Mouse (Mus musculus) frontal cortex, postnatal 10 days (tissue): Measurements from ENCODE around the gene Ppp2r5d.

Experiments
- DNase-seq, 2 experiments: peaks; one replicate each; pipeline ENCODE4 v3.0.0; 2022; ENCODE audit warnings: low spot score in 2 of 2, mixed read lengths in 1 of 2

Ppp2r5d gene

DNA sequence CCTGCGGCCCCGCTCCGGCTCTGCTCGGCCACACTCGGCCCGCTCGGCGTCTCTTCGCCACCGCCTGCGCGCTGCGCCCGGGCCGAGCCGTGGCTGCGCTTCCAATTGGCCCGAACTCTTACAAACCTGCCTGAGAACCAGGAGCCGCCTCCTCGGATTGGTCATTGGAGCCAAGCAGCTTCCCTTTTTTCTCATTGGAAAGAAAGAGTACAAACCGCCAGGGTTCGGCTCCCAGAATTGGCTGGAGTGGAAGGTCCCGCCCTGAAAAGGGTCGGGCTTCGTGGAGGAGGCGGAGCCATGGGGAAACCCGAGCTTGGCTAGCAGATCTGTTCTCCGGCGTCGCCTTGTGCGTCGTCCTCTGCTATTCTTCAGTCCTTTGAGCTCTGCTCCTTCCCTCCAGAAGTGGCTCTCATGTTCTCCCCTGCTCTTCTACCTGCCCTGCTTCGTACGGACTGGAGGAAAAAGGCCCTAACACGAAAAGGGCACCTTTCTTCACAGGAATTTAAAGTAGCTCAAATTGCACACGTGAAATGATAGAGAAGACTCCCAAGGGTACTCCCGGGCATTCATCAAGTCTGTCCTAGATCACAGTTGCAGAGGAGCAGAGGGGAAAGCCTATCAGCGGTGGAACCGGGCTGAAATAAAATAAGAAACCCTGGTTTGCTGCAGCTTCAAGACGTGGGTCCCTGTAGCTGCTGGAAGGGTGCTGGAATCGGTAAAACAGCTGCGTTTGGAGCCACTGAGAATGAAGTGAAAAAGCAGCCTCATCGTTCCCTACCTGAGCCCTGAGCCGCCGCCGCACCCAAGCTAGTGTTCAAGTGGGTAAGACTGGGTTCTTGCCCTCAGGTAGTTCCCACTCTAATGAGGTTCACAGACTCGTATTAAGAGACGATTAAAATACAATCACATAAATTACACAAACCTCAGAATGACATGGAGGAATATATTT lies at the start of gene Ppp2r5d:
Gene Ppp2r5d (minus strand): TSS at position 225 of the 949 bp plus-strand sequence.
- peak; percentile 96 for DNase-seq

DNA sequence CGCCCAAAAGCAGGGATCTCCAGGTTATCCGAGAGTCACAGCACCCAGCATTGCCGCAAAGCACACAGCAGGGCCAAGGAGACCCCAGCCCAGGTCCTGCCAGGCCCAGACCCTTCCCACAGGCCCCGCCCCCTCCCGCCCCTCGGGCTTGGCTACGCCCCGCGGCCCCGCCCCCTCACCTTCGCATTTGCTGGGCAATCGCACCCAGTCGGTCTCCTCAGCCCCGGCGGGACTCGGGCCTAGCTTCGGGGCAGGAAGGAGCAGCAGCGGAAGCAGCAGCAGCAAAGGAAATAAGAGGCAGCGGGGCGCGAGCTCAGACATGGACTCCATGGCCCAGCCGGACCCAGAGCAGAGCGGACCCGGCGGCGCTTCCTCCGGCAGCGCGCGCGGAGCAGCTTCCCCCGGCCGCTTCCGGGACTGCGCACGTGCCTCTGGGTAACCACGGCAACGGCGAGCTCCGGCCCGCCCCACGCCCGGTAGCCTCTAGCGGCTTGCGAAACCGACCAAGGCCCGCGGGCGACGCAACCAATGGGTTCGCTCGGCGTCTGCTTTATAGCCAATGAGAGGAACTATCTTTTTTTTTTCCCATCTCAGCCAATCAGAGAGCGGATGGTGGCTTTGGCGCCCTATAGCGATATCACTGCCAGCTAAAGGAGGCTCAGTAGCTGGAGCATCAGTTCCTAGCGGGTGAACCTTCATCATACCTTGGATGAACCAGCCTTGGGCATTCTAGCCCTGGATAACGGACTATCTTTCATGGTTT lies 47.1 kb upstream of the Ppp2r5d start, which contains the start of gene Cnpy3:
Gene Cnpy3 (minus strand): TSS at position 421 of the 763 bp plus-strand sequence.
- peak; percentile 98 to 99 for DNase-seq

DNA sequence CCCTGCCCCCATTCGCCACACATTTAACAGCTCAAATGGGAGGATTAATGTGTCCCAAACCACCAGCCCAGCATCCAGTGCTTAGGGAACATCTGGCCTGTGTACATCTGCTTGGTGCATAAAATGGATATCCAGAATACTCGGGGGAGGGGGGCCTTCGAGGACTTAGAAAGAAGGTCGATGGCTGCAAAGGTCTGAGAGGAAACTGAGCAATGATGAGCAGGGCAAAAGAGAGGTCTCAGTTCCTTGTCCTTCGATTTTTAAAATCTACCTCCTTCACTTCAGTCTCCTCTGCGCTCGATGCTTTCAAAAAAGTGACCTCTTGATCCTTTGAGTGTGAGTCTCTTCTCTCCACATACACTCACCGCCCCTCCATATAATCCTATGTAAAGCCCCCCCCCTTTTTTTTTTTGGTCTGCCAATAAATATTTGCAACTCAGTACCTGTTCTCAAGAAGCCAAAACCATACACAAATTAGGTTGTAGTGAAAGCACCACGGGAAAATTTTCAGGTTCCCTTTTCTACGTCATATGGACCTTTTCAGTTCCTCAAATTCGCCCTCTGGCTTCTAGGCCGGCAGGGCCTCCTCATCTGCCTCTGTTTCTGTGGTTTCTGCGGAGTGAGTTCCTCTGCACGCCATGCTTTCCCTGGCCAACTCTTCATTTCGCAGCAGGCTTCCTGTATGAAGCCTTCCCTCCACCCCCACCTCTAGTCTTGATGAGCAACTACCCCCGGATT lies 46.3 kb upstream of the Ppp2r5d start:
- DNase-seq = peak in 1 of 2 experiments; percentile 61

DNA sequence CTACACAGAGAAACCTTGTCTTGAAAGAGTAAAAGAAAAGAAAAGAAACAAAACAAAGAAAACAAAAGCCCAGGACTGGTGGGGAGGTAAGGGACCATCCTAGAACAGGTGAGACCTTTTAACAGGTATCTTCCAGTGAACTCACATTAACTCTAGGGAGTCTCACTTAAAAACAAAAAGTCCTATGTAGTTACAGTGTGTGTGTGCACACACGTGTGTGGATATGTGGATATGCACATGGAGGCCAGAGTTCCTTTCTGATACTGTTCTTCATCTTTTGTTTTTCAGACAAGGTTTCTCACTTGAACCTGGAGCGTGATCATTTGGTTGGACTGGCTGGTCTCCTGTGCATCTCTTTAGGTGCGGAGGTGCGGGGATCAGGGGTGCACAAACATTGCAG lies 45.7 kb upstream of the Ppp2r5d start:
- DNase-seq = no peak

- no peak for DNase-seq
Observed at GRCm38 (mm10) chr17:46749282-46749681, 44.4 kb upstream of the Ppp2r5d start.

- no peak for DNase-seq
Observed at GRCm38 (mm10) chr17:46747806-46748205, 42.9 kb upstream of the Ppp2r5d start.

GRCm38 (mm10) chr17:46747234-46747633 lies 42.3 kb upstream of the Ppp2r5d start:
- DNase-seq = no peak

- DNase-seq = no peak
Observed at GRCm38 (mm10) chr17:46745506-46745905, 40.6 kb upstream of the Ppp2r5d start.

GRCm38 (mm10) chr17:46742986-46743385 lies 38.1 kb upstream of the Ppp2r5d start:
- no peak for DNase-seq

- no peak for DNase-seq
Observed at GRCm38 (mm10) chr17:46741305-46741704, 36.4 kb upstream of the Ppp2r5d start.

DNA sequence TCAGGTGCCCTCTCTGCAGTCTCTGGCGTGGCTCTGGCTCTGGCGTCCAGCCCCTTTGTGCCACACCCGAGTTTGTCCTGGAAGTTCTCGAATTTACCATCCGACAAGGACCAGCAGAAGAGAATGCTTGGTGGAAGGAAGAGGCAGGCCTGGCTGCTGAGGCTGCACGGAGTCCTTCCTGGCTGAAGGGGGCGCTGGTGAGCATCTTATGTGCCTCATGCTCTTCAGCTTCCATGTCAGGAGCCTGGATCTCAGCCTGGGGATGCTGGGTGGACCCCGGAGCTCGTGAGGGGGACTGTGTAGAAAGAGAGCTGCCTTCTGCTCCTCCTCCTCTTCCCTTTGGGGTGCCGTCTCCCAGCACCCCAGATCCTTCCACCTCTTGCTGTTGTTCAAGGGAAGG lies 31.2 kb upstream of the Ppp2r5d start:
- no peak for DNase-seq

GRCm38 (mm10) chr17:46735287-46735686 lies 30.4 kb upstream of the Ppp2r5d start:
- DNase-seq = no peak

GRCm38 (mm10) chr17:46734055-46734454 lies 29.1 kb upstream of the Ppp2r5d start:
- DNase-seq = no peak

DNA sequence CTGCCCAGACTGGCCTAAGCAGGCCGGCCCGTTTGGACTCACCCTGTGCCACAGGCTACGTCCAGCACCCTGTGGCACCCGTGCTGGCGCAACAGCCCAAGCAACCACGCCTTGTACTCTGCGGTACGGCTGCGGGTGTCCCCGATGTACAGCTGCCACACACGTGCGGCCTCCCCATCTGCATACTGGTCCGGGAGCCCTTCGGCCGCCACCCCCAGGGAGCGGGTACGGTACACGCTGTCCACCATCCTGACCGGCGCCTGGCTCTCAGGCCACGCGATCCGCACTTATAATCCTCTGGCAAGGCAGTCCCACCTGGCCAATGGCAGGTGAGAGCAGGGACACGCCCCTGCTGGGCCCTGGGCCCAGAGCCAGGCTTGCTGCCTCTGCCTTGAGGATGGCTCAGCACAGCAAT lies 24.0 kb upstream of the Ppp2r5d start, which contains the start of gene Gnmt:
Gene Gnmt (minus strand): TSS at position 265 of the 415 bp plus-strand sequence.
- DNase-seq = peak in 1 of 2 experiments; percentile 22

GRCm38 (mm10) chr17:46728496-46728895 lies 23.6 kb upstream of the Ppp2r5d start:
- no peak for DNase-seq

GRCm38 (mm10) chr17:46728021-46728420 lies 23.1 kb upstream of the Ppp2r5d start:
- peak in 1 of 2 experiments; percentile 4 for DNase-seq

- peak in 1 of 2 experiments; percentile 4 for DNase-seq
Observed at GRCm38 (mm10) chr17:46727271-46727670, 22.4 kb upstream of the Ppp2r5d start.

GRCm38 (mm10) chr17:46725731-46726645 lies 21.1 kb upstream of the Ppp2r5d start:
- DNase-seq = no peak

DNA sequence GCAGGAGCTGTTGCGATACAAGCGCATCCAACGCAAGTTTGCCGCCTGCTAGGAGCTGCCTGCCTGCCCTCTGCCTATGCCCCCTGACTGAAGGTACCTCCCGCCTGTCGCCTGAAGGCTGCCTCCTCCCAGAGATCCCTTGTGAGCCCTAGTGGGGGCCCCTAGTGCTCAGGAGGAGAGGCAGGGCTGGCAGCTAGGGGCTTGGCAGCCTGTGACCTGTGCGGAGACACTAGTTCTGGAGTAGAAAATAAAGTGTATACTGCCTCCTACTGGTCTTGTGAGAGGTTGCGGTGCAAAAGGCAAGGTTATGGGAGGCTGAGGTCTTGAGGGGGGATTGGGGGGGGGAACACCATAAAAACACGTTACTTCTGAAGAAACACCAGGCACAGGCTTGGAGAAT lies 20.4 kb upstream of the Ppp2r5d start:
- DNase-seq = no peak

- DNase-seq = peak in 1 of 2 experiments; percentile 5
Observed at GRCm38 (mm10) chr17:46724477-46725084, 19.7 kb upstream of the Ppp2r5d start.
